Mouse (Mus musculus): Measurements from ENCODE around the gene Bcl2l11.
A peak's percentile ranks its signal among the peaks of the same experiment; 100 is the strongest.

The Bcl2l11 gene

GRCm38 (mm10) chr2:128139781-128140180, 13.9 kb downstream of the Bcl2l11 start:
- no peak for DNase-seq (ENCODE audit: low read depth)

- no peak for DNase-seq (ENCODE audit: low read depth)
These were observed 14.3 kb downstream of the Bcl2l11 start for GRCm38 (mm10) chr2:128140183-128140582.

GRCm38 (mm10) chr2:128143992-128144391, 18.2 kb downstream of the Bcl2l11 start:
- no peak for DNase-seq (ENCODE audit: low read depth)

GRCm38 (mm10) chr2:128145433-128145832, 19.6 kb downstream of the Bcl2l11 start:
- no peak for DNase-seq (ENCODE audit: low read depth)

GRCm38 (mm10) chr2:128149596-128149995, 23.8 kb downstream of the Bcl2l11 start:
- DNase-seq (ENCODE audit: low read depth), result no peak

GRCm38 (mm10) chr2:128152211-128152610, 26.4 kb downstream of the Bcl2l11 start:
- no peak for DNase-seq (ENCODE audit: low read depth)

- DNase-seq (ENCODE audit: low read depth), result no peak
These were observed 27.2 kb downstream of the Bcl2l11 start for GRCm38 (mm10) chr2:128152845-128153550.

GRCm38 (mm10) chr2:128153551-128153910, 27.7 kb downstream of the Bcl2l11 start:
- no peak for DNase-seq (ENCODE audit: low read depth)

GRCm38 (mm10) chr2:128155412-128156066, 29.7 kb downstream of the Bcl2l11 start:
- DNase-seq (ENCODE audit: low read depth), result no peak

- no peak for DNase-seq (ENCODE audit: low read depth)
These were observed 30.2 kb downstream of the Bcl2l11 start for GRCm38 (mm10) chr2:128156067-128156462.

- no peak for DNase-seq (ENCODE audit: low read depth)
These were observed 30.9 kb downstream of the Bcl2l11 start for GRCm38 (mm10) chr2:128156557-128157412.

- no peak for DNase-seq (ENCODE audit: low read depth)
These were observed 33.0 kb downstream of the Bcl2l11 start for GRCm38 (mm10) chr2:128158734-128159410.

GRCm38 (mm10) chr2:128159619-128160125, 33.8 kb downstream of the Bcl2l11 start:
- no peak for DNase-seq (ENCODE audit: low read depth)

GRCm38 (mm10) chr2:128163177-128163576, 37.3 kb downstream of the Bcl2l11 start:
- DNase-seq (ENCODE audit: low read depth), result no peak

GRCm38 (mm10) chr2:128166623-128167423, 41.0 kb downstream of the Bcl2l11 start:
- peak; percentile 27 for DNase-seq (ENCODE audit: low read depth)

GRCm38 (mm10) chr2:128167930-128168329, 42.1 kb downstream of the Bcl2l11 start:
- DNase-seq (ENCODE audit: low read depth), result no peak

GRCm38 (mm10) chr2:128169486-128169885, 43.6 kb downstream of the Bcl2l11 start:
- no peak for DNase-seq (ENCODE audit: low read depth)

GRCm38 (mm10) chr2:128169972-128170371, 44.1 kb downstream of the Bcl2l11 start:
- DNase-seq (ENCODE audit: low read depth), result no peak

- no peak for DNase-seq (ENCODE audit: low read depth)
These were observed 44.8 kb downstream of the Bcl2l11 start for GRCm38 (mm10) chr2:128170614-128171013.

- DNase-seq (ENCODE audit: low read depth), result no peak
These were observed 46.4 kb downstream of the Bcl2l11 start for GRCm38 (mm10) chr2:128172266-128172665.

- no peak for DNase-seq (ENCODE audit: low read depth)
These were observed 48.3 kb downstream of the Bcl2l11 start for GRCm38 (mm10) chr2:128174176-128174575.
